Mouse (Mus musculus) hindbrain, embryonic 13.5 days (tissue): ENCODE data around the gene Cenpc1. TPM values are rescaled to one million over a fixed set of nuclear protein-coding genes. Genes with fewer than 3 reads are reported as not detected.

Source experiments
- ATAC-seq: fragments of 200-750 bp; cut with Nextera tagmentation; 2 replicates; pipeline ENCODE4 v1.8.0; 2017; ENCODE audit warnings: moderate TSS enrichment; ENCODE audit not compliant: low FRiP score
- H3K27ac ChIP-seq: fragments of 300-500 bp; sonication (generic); 2 replicates; pipeline ENCODE4 v1.5.1; 2015; ENCODE audit warnings: inconsistent platforms, mild to moderate bottlenecking, moderate library complexity
- H3K27me3 ChIP-seq: fragments of 300-500 bp; sonication (generic); 2 replicates; pipeline ENCODE4 v1.6.1; 2015; ENCODE audit warnings: mild to moderate bottlenecking, inconsistent platforms
- H3K36me3 ChIP-seq: fragments of 300-500 bp; sonication (generic); 2 replicates; pipeline ENCODE4 v1.6.1; 2015; ENCODE audit warnings: mild to moderate bottlenecking, inconsistent platforms
- H3K4me1 ChIP-seq: fragments of 300-500 bp; sonication (generic); replicated peaks from 2 replicates; pipeline ENCODE4 v1.6.1; 2015; ENCODE audit warnings: inconsistent platforms
- H3K4me2 ChIP-seq: fragments of 300-500 bp; sonication (generic); 2 replicates; pipeline ENCODE4 v1.6.1; 2015; ENCODE audit warnings: inconsistent platforms, mild to moderate bottlenecking, moderate library complexity
- H3K4me3 ChIP-seq: fragments of 300-500 bp; sonication (generic); 2 replicates; pipeline ENCODE4 v1.5.1; 2015; ENCODE audit warnings: mild to moderate bottlenecking, inconsistent platforms
- H3K9ac ChIP-seq: fragments of 300-500 bp; sonication (generic); 2 replicates; pipeline ENCODE4 v1.6.1; 2015; ENCODE audit warnings: mild to moderate bottlenecking, inconsistent platforms
- H3K9me3 ChIP-seq: fragments of 300-500 bp; sonication (generic); 2 replicates; pipeline ENCODE4 v1.6.1; 2016; ENCODE audit warnings: inconsistent platforms
- WGBS: fragments of 180-500 bp; shearing (Covaris S2); methylation state at CpG from one replicate; pipeline ENCODE4 v1.1.7; 2015; 5-methylcytosine and 5-hydroxymethylcytosine counted together
- polyA plus RNA-seq: library from polyadenylated mRNA; unstranded; fragments of >200 nt; fragmentation: Nextera tagmentation; extraction: Ambion mirVana; gene quantifications from 2 replicates; pipeline ENCODE4 v1.2.1, GENCODE M21; 2015

Cenpc1 gene
- polyA plus RNA-seq, 1 experiment from 2014 or later = 38.0 TPM

- Histone ChIP-seq H3K4me3 (no peak overlapping the region), H3K27ac (no peak overlapping the region), H3K4me2 (no peak overlapping the region), H3K9ac (no peak overlapping the region), H3K4me1 (no peaks in the 10 kb centered on the region), H3K27me3 (no peaks in the 10 kb centered on the region), H3K36me3 (no peaks in the 10 kb centered on the region), H3K9me3 (no peaks in the 10 kb centered on the region)
- 12% methylated on average over 1 of the region's 1 CpGs for WGBS
- 0 out of 2 replicates have a peak, but pooled peaks have one; percentile 27 for ATAC-seq
Observed at GRCm38 (mm10) chr5:85992055-85992454, 73.3 kb downstream of the Cenpc1 start.

DNA sequence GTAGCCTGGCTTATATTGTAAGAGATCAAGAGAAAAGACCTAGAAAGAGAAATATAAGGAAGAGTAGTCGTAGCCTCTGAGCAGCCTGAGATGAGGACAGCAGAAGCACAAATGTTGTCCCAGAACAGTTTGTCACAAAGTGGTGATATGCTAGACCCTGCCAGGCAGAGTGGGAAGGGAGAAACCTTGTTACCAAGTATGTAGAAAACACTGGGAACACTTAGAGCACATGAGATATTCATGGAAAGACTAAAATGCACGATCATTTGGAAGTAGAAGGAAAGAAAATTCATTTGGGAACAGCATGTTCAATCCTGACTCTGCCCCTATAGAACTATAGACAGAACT lies 77.9 kb downstream of the Cenpc1 start:
- Histone ChIP-seq H3K4me1 (no peaks in the 10 kb centered on the region), H3K9me3 (no peaks in the 10 kb centered on the region), H3K4me2 (no peak overlapping the region), H3K4me3 (no peak overlapping the region), H3K27ac (no peak overlapping the region), H3K36me3 (no peaks in the 10 kb centered on the region), H3K9ac (no peak overlapping the region), H3K27me3 (no peaks in the 10 kb centered on the region)
- no peak for ATAC-seq
- WGBS = 88% methylated on average over 2 of the region's 2 CpGs

DNA sequence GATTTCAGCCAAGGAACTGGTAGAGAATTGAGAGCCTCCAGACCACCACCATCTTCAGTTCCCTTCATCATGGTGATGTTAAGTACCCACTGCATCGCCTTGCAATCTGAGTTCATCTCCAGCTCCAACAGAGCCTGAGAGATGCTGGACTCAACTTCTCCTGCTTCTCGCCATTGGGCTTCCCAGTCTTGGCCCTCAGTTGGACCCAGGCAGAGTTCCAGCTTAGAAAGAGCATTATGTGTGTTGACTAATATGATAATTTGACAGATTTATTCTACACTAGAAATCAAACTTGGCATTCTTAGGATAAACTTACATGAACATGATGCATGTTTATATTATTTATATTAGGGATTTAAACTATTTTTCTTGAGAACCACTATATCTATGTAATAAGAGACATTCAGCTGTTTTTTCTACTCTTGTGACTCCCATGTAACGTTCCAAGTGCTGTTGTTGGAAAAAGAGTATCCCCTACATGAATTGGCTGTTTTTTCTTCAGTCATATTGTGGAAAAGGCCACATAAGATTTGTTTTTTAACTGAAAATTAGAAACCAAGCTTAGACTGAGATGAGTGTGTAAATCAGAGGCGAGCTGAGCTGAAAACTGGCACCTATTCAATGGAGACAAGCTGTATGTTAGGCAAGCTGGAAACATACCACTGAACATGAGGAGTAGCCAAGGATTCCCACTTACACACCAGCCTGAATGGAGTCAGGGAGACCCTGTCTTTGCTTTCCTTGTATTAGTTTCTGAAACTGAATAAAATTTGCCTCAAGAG lies 78.5 kb downstream of the Cenpc1 start:
- H3K36me3 ChIP-seq = no peaks in the 10 kb centered on the region
- no peak overlapping the region for H3K9ac ChIP-seq
- no peaks in the 10 kb centered on the region for H3K4me1 ChIP-seq
- H3K4me2 ChIP-seq = no peak overlapping the region
- H3K27me3 ChIP-seq = no peaks in the 10 kb centered on the region
- no peaks in the 10 kb centered on the region for H3K9me3 ChIP-seq
- 86% methylated on average over 4 of the region's 4 CpGs for WGBS
- ATAC-seq = no peak
- no peak overlapping the region for H3K4me3 ChIP-seq
- H3K27ac ChIP-seq = no peak overlapping the region

- whole genome bisulfite sequencing = 71% methylated on average over 8 of the region's 8 CpGs
- H3K9me3 ChIP-seq = no peaks in the 10 kb centered on the region
- ATAC-seq = no peak
Observed at GRCm38 (mm10) chr5:85977646-85978426, 87.5 kb downstream of the Cenpc1 start.

GRCm38 (mm10) chr5:85962791-85963190 lies 102.6 kb downstream of the Cenpc1 start:
- no peaks in the 10 kb centered on the region for H3K36me3 ChIP-seq
- no peak overlapping the region for H3K4me2 ChIP-seq
- H3K9me3 ChIP-seq = no peaks in the 10 kb centered on the region
- no peak overlapping the region for H3K9ac ChIP-seq
- H3K4me3 ChIP-seq = no peak overlapping the region
- WGBS = 86% methylated on average over 7 of the region's 7 CpGs
- H3K27me3 ChIP-seq = no peaks in the 10 kb centered on the region
- no peaks in the 10 kb centered on the region for H3K4me1 ChIP-seq
- H3K27ac ChIP-seq = no peak overlapping the region
- no peak for ATAC-seq

More at GRCm38 (mm10) chr5:85977646-85978426, 87.5 kb downstream of the Cenpc1 start:
- Histone ChIP-seq H3K9ac (no peak overlapping the region), H3K27me3 (no peaks in the 10 kb centered on the region), H3K4me1 (no peaks in the 10 kb centered on the region), H3K4me2 (no peak overlapping the region), H3K27ac (no peak overlapping the region), H3K36me3 (no peaks in the 10 kb centered on the region), H3K4me3 (no peak overlapping the region)

Other genes with a start within 250 kb of the Cenpc1 start
- gene Stap1, start 6.2 kb upstream of the Cenpc1 start, polyA plus RNA-seq = 0.32 and 0.38 TPM in 2 replicates
- 13.6 and 14.1 TPM in 2 replicates for gene Uba6, start 107.2 kb upstream of the Cenpc1 start, polyA plus RNA-seq
- gene Gnrhr, start 132.3 kb upstream of the Cenpc1 start, polyA plus RNA-seq = not detected in 2 replicates
- not detected in 2 replicates for gene Tmprss11c, start 223.7 kb upstream of the Cenpc1 start, polyA plus RNA-seq